Mouse (Mus musculus) neutrophil, adult 83 days (primary cell): ENCODE data around the gene Il17rb. TPM values are rescaled to one million over a fixed set of nuclear protein-coding genes. Genes with fewer than 3 reads are reported as not detected.

Experiments
- total RNA-seq, 2 experiments: library from RNA; stranded (reverse); gene quantifications; one replicate each; pipeline ENCODE4 v1.2.4; 2023

Il17rb gene
- total RNA-seq: under 1 TPM; 0.79 to 0.92 TPM

GRCm38 (mm10) chr14:30008733-30009575, at the start of gene Il17rb, which contains the start of gene Chdh:
Gene Il17rb (minus strand): TSS chr14:30008896.
Gene Chdh (plus strand): TSS chr14:30009023.

DNA sequence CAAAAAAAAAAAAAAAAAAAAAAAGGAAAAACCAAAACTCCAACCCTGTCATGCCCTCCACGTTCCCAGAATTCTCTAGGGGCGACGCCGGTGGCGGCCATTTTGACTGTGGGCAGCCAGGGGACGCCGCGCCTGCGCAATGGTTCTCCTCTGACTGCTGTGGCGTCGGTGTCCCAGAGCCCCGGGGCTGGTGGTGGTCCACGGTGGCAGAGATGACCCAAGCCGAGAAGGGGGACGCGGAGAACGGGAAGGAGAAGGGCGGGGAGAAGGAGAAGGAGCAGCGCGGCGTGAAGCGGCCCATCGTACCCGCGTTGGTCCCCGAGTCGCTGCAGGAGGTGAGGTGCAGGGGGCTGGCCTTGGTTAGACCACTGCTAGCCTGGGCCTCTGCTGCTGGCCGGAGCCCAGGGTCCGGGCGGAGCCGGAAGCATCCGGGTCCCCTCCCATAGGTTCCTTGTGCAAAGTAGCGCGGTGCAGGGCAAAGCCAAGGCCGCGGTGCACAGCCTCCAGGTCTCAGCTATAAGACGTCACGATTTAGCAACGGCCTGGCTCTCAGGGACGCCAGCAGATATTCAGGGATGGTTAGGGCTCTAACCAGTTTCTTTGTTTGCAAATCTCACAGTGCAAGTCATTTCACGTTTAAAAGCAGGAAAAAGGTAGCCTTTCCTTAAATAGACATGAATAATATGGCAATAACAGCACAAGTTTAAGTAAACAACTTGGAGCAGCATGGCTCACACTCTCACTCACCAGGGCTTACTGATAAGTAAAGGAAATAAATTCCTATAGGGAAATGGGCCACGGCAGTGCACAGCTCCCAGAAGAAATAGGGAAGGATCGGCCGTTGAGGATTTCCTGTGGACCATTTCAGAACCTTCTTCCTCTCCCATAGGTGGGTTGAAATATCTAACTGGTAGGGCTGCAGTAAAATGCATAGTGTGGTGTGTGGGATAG, 30.2 kb downstream of the Il17rb start, which contains the start of gene Actr8:
Gene Actr8, plus strand, starts transcription at position 84 of the 951 bp plus-strand sequence.

GRCm38 (mm10) chr14:29968075-29968821, 40.4 kb downstream of the Il17rb start, which contains the start of gene Selenok:
Gene Selenok (plus strand): TSS chr14:29968308.

Other genes with a start within 250 kb of the Il17rb start
- gene Selenok, start 40.6 kb downstream of the Il17rb start, total RNA-seq: 100 to 1,000 TPM; 108 to 113 TPM
- gene Actr8, start 30.6 kb downstream of the Il17rb start, total RNA-seq: 10 to 100 TPM; 36.6 to 42.9 TPM
- gene Chdh, start 127 bp upstream of the Il17rb start, total RNA-seq: 10 to 100 TPM in 1 of 2 experiments, 1 to 10 TPM in 1; 8.9 to 11.9 TPM